Mouse (Mus musculus): ENCODE results near the gene Gpc2. TPM values are rescaled to one million over a fixed set of nuclear protein-coding genes. Genes with fewer than 3 reads are reported as not detected.

Gene Gpc2
- polyA plus RNA-seq (2014; fragmentation: Illumina TruSeq; extraction: RNeasy Lipid Tissue Mini Kit (QIAGEN cat#74804); ENCODE audit: low read depth, low replicate concordance) = 0.13 TPM

DNA sequence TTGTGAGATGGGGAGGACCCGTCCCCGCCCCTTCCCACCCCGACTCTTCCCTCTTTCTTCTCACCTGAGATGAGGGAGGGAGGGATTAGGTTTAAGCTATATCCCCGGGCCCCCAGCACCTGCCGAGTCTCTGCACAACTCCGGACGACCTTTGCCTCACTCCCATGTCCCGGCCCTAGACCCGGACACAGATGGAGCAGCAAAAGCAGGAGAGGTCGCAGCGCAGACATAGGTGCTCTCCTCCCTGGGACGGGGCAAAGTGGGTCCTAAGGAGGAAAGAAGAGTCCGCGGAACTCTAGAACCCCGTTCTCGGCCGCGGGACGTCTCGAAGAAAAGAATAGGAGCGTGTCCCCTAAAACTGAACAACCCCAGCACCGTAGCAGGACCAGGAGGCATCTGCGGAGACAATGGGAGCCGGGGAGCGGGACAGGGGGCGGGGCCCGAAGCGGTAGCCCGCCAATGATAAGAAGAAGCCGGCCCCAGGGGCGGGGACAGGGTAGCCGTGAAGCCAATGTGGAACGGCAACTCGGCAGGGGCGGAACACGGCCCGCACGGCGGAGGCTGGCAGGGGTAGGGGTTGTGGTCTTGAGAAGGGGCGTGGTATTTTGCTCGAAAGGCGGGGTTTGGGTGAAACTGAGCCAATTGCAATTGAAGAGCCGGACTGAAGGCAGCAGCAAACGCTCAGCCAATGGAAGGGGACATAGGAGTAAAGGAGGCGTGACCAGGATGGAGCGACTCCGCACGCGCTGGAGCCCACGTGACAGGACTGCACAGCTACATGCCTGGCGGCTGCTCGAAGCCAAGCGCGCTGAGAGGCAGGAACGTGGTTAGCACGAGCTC lies at the start of gene Gpc2, which contains the start of the genes Gm43720 and Stag3:
TSS of gene Gpc2 (minus strand) at position 421 of the 840 bp plus-strand sequence.
TSS of gene Gm43720 (minus strand) at position 374 of the 840 bp plus-strand sequence.
TSS of gene Stag3 (plus strand) at position 656 of the 840 bp plus-strand sequence.

DNA sequence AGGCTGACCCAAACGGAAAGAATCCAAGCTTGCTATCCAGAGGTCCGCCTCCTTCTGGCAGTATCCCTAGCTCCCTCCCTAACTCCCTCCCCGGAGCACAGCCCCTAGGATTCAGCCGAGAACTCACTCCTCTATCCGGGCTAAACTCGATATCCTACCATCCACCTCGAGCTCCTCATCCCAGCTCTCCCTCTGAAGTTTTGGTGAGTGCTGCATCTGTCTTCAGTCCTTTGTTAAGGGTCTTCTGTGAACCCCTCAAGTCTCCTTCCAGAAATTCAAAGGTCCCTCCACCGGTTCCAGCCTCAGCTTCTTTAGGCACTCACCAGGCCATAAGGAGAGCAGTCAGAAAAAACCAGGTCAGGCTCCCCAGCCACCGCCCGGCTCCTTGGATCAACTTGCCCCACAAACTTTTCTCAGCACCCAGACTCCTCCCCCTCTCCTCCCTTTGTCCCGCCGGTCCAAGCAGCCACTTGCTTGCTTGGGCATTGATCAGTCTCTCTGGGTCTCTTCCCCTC lies 7.3 kb downstream of the Gpc2 start, which contains the start of gene Gal3st4:
TSS of gene Gal3st4 (minus strand) at position 432 of the 515 bp plus-strand sequence.

DNA sequence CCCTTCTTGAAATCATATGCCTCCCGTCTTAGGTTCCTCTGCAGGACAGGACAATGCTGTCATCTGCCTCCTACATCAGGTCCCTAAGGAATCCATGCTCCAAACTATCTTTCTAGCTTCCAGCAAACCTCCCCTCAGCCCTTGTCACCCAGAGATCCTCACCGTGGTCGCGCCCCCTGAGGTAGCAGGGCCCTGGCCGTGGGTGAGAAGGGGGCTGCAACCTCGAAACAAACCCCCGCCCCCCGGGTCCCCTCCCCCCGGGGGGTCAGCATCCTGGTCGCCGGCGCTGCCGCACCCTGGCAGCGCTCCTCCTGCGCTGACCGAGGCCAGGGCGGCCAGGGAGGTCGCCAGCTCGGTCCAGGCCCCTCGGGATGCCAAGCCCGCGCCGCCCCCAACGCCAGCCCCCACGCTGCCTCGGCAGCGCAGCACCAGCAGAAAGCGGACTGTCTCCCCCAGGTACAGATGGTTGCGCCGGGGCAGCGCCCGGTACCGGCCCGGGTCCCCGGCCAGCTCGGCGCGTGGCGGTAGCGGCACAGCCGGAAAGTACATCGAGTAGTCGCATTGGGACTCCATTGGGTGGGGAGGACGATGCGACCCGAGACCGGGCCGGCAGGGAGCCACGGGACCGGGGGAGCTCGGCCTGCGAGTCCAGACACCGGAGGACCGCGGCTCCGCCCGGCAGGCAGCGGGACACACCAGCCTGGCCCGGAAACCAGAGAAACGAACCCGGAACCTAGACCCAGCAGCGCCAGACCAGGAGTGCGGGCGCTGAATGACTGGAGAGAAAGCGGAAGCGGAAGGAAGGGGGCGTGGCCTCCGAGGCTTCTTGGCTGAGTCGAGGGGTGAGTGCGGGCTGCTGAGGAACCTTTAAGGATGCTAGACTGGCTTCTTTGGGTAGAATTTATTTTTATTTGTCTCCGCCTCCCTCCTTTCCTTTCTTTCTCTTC lies 16.3 kb downstream of the Gpc2 start, which contains the start of gene BC037034:
TSS of gene BC037034 (minus strand) at position 774 of the 947 bp plus-strand sequence.

DNA sequence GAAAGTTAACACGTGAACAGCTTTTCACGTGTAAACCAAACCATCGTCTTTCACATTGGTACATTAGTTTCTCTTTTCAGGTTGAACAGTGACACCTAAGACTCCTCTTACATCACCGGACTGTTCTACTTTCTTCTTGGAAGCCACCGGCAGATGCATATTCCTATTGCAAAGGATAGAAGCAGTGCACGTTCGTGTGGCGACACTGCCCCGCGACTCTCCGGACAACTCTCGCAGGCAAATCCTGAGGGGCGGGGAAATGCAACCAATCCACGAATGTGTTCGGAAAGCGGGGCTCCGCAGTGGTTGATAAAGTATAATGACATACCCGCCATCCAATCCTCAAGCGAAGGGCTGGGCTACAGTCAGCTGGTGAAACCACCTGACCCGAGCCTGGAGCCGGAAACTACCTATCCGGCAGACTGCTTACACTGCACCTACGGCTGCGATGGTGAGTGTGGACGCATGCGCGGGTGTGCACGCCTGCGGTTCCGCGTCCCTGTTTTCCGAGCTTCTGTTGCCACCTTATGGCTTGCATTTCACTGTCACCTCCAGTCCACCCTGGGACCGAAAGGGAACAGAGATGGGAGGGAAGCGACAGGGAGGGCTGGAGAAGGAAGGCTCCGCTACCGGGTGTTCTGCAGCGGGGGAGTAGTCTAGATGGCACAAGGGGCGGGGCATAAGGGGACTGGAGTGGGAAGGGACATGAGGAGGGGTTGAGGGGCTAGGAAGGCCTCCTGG lies 24.3 kb downstream of the Gpc2 start, which contains the start of gene Lamtor4:
TSS of gene Lamtor4 (plus strand) at position 130 of the 741 bp plus-strand sequence.

DNA sequence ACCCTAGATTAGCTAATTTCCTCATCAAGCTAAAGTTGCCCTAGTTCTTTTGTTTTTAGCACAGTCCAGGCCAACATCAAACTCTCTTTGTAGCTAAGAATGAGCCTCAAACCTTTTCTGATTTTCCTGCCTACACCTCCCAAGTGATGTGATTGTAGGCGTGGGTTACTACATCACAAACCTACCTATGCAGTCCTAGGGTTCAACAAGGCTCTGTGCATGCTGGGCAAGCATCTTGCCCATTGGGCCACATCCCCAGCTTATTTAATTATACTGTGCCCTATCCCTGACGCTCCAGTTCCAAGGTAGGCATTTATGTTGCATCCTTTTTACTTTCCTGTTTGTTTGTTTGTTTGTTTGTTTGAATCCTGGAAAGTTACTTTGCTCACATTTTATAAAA lies 54.1 kb downstream of the Gpc2 start, which contains the start of gene Nxpe5:
TSS of gene Nxpe5 (plus strand) at position 199 of the 400 bp plus-strand sequence.

Other genes with a start within 250 kb of the Gpc2 start
- gene Smok3c, start 226.8 kb downstream of the Gpc2 start, polyA plus RNA-seq (2014; fragmentation: Illumina TruSeq; extraction: RNeasy Lipid Tissue Mini Kit (QIAGEN cat#74804); ENCODE audit: low read depth, low replicate concordance) = not detected
- gene Zkscan1, start 194.9 kb downstream of the Gpc2 start, polyA plus RNA-seq (2014; fragmentation: Illumina TruSeq; extraction: RNeasy Lipid Tissue Mini Kit (QIAGEN cat#74804); ENCODE audit: low read depth, low replicate concordance) = 22.7 TPM
- gene Zscan21, start 163.1 kb downstream of the Gpc2 start, polyA plus RNA-seq (2014; fragmentation: Illumina TruSeq; extraction: RNeasy Lipid Tissue Mini Kit (QIAGEN cat#74804); ENCODE audit: low read depth, low replicate concordance) = 10.4 TPM
- gene Zfp113, start 124.3 kb downstream of the Gpc2 start, polyA plus RNA-seq (2014; fragmentation: Illumina TruSeq; extraction: RNeasy Lipid Tissue Mini Kit (QIAGEN cat#74804); ENCODE audit: low read depth, low replicate concordance) = 6.7 TPM
- 67.4 TPM for gene Cops6, start 118.9 kb downstream of the Gpc2 start, polyA plus RNA-seq (2014; fragmentation: Illumina TruSeq; extraction: RNeasy Lipid Tissue Mini Kit (QIAGEN cat#74804); ENCODE audit: low read depth, low replicate concordance)
- gene Ap4m1, start 108.0 kb downstream of the Gpc2 start, polyA plus RNA-seq (2014; fragmentation: Illumina TruSeq; extraction: RNeasy Lipid Tissue Mini Kit (QIAGEN cat#74804); ENCODE audit: low read depth, low replicate concordance) = 2.3 TPM
- 6.4 TPM for gene Mcm7, start 107.6 kb downstream of the Gpc2 start, polyA plus RNA-seq (2014; fragmentation: Illumina TruSeq; extraction: RNeasy Lipid Tissue Mini Kit (QIAGEN cat#74804); ENCODE audit: low read depth, low replicate concordance)
- gene Taf6, start 92.6 kb downstream of the Gpc2 start, polyA plus RNA-seq (2014; fragmentation: Illumina TruSeq; extraction: RNeasy Lipid Tissue Mini Kit (QIAGEN cat#74804); ENCODE audit: low read depth, low replicate concordance) = 4.8 TPM
- 4.6 TPM for gene Cnpy4, start 92.5 kb downstream of the Gpc2 start, polyA plus RNA-seq (2014; fragmentation: Illumina TruSeq; extraction: RNeasy Lipid Tissue Mini Kit (QIAGEN cat#74804); ENCODE audit: low read depth, low replicate concordance)
- 0.29 TPM for gene Mblac1, start 85.7 kb downstream of the Gpc2 start, polyA plus RNA-seq (2014; fragmentation: Illumina TruSeq; extraction: RNeasy Lipid Tissue Mini Kit (QIAGEN cat#74804); ENCODE audit: low read depth, low replicate concordance)
- not detected for gene Nxpe5, start 54.1 kb downstream of the Gpc2 start, polyA plus RNA-seq (2014; fragmentation: Illumina TruSeq; extraction: RNeasy Lipid Tissue Mini Kit (QIAGEN cat#74804); ENCODE audit: low read depth, low replicate concordance)
- 1.3 TPM for gene Lamtor4, start 24.5 kb downstream of the Gpc2 start, polyA plus RNA-seq (2014; fragmentation: Illumina TruSeq; extraction: RNeasy Lipid Tissue Mini Kit (QIAGEN cat#74804); ENCODE audit: low read depth, low replicate concordance)
- 1.8 TPM for gene BC037034, start 16.0 kb downstream of the Gpc2 start, polyA plus RNA-seq (2014; fragmentation: Illumina TruSeq; extraction: RNeasy Lipid Tissue Mini Kit (QIAGEN cat#74804); ENCODE audit: low read depth, low replicate concordance)
- not detected for gene Gal3st4, start 7.2 kb downstream of the Gpc2 start, polyA plus RNA-seq (2014; fragmentation: Illumina TruSeq; extraction: RNeasy Lipid Tissue Mini Kit (QIAGEN cat#74804); ENCODE audit: low read depth, low replicate concordance)
- not detected for gene Gm43720, start within 50 bp of the Gpc2 start, polyA plus RNA-seq (2014; fragmentation: Illumina TruSeq; extraction: RNeasy Lipid Tissue Mini Kit (QIAGEN cat#74804); ENCODE audit: low read depth, low replicate concordance)
- not detected for gene Stag3, start 235 bp upstream of the Gpc2 start, polyA plus RNA-seq (2014; fragmentation: Illumina TruSeq; extraction: RNeasy Lipid Tissue Mini Kit (QIAGEN cat#74804); ENCODE audit: low read depth, low replicate concordance)
- gene Pvrig, start 62.0 kb upstream of the Gpc2 start, polyA plus RNA-seq (2014; fragmentation: Illumina TruSeq; extraction: RNeasy Lipid Tissue Mini Kit (QIAGEN cat#74804); ENCODE audit: low read depth, low replicate concordance) = not detected
- gene Zfp157, start 161.5 kb upstream of the Gpc2 start, polyA plus RNA-seq (2014; fragmentation: Illumina TruSeq; extraction: RNeasy Lipid Tissue Mini Kit (QIAGEN cat#74804); ENCODE audit: low read depth, low replicate concordance) = 7.2 TPM

Measured in liver, adult 10 weeks (tissue).